ENCODE assay signal across 7 mouse cellular contexts in the genomic region with DNA sequence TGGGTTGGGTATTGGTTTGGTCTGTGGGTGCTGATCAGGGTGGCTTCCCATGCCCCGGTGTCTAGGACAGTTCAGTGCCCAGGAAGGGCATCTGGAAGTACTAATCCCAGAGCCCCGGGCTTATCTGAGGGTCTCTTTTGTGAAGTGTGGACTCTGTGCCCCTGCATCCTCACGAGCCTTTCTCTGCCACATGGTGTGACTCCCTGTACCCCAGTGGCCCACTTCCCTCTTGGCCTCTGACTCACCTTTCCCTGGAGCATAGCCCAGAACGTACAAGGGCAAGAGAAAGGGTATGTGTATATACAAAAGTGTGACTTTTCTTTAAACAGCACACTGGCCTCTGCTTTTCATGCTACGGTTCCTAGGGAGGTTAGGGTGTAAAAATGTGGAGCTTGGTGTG. TPM values are rescaled to one million over a fixed set of nuclear protein-coding genes. Genes with fewer than 3 reads are reported as not detected.
DNase-seq lines count a peak whose midpoint lies in the region; ATAC-seq and TF ChIP-seq lines count a peak whose summit lies in the region.

No protein-coding gene starts in this region.

- H3ac ChIP-seq in C2C12 (ENCODE audit: control insufficient read depth, insufficient read length, low read depth): peak overlapping the region; percentile 76

- no peak for TF ChIP-seq POLR2A in embryonic fibroblast, embryonic 13.5 days (IDR thresholded peaks at IDR 0.05; ENCODE audit: low read depth, low read length)

- ATAC-seq in liver, embryonic 13.5 days (ENCODE audit: low read depth): no peak

- peaks cover 61% of the 10 kb centered on the region for H3K79me2 ChIP-seq in C2C12 (ENCODE audit: control insufficient read depth, insufficient read depth)

- peak overlapping the region; percentile 99 for H3K4me2 ChIP-seq in liver, embryonic 13.5 days

- peaks cover 42% of the 10 kb centered on the region for H3K79me3 ChIP-seq in C2C12 (ENCODE audit: low read depth)

- TF ChIP-seq CTCF in C2C12 (IDR thresholded peaks at IDR 0.05; ENCODE audit: control insufficient read depth, insufficient read depth, insufficient read length): no peak
- no peak for TF ChIP-seq CTCF in embryonic fibroblast, embryonic 13.5 days (IDR thresholded peaks at IDR 0.05; ENCODE audit: borderline replicate concordance, insufficient read depth, low read length)

- H3K27me3 ChIP-seq in C2C12 (ENCODE audit: control insufficient read depth, insufficient read depth, insufficient read length): no peaks in the 10 kb centered on the region
- H3K27me3 ChIP-seq in liver, embryonic 13.5 days: no peaks in the 10 kb centered on the region

- H3K9ac ChIP-seq in liver, embryonic 13.5 days: peak overlapping the region; percentile 94

- peak; percentile 73 for DNase-seq in 3T3-L1 (ENCODE audit: low read depth, low spot score)
- no peak for DNase-seq in liver, embryonic 13.5 days
- no peak for DNase-seq in cerebellum, adult 9-11 months
- no peak for DNase-seq in urinary bladder, adult 2 months (ENCODE audit: low spot score)
- no peak for DNase-seq in layer of hippocampus, postnatal 14 days (ENCODE audit: low spot score in 2 of 2)

- no peak overlapping the region for H3K27ac ChIP-seq in embryonic fibroblast, embryonic 13.5 days (ENCODE audit: insufficient read depth, low read length)
- 0 out of 2 replicates have a peak overlapping the region, but pooled peaks have one; percentile 48 for H3K27ac ChIP-seq in liver, embryonic 13.5 days

- peak overlapping the region; percentile 80 for H3K4me3 ChIP-seq in C2C12 (ENCODE audit: insufficient read depth, poor library complexity, severe bottlenecking)
- peak overlapping the region; percentile 73 for H3K4me3 ChIP-seq in embryonic fibroblast, embryonic 13.5 days (ENCODE audit: insufficient read depth, low read length)
- peak overlapping the region; percentile 94 for H3K4me3 ChIP-seq in liver, embryonic 13.5 days (replicated peaks)

- H3K36me3 ChIP-seq in C2C12 (ENCODE audit: control insufficient read depth, insufficient read depth): peaks cover 12% of the 10 kb centered on the region
- peaks cover 33% of the 10 kb centered on the region for H3K36me3 ChIP-seq in liver, embryonic 13.5 days

- peaks cover 9% of the 10 kb centered on the region for H3K4me1 ChIP-seq in embryonic fibroblast, embryonic 13.5 days (ENCODE audit: control insufficient read depth, insufficient read depth, low read length)
- peaks cover 74% of the 10 kb centered on the region for H3K4me1 ChIP-seq in liver, embryonic 13.5 days (replicated peaks)

- H3K9me3 ChIP-seq in liver, embryonic 13.5 days (replicated peaks): no peaks in the 10 kb centered on the region

- WGBS in liver, embryonic 13.5 days (ENCODE audit: insufficient replicate concordance): 21% methylated on average over 5 of the region's 5 CpGs

TF ChIP-seq in C2C12, 6 proteins besides CTCF, POLR2A, EP300 and RAD21:
- no peak for TF ChIP-seq FOSL1 (IDR thresholded peaks at IDR 0.05; ENCODE audit: insufficient read depth, low read length, poor library complexity, severe bottlenecking)
- TF ChIP-seq MYOG (IDR thresholded peaks at IDR 0.05; ENCODE audit: control insufficient read depth, extremely low read depth, insufficient read length): no peak
- no peak for TF ChIP-seq MYOD1 (IDR thresholded peaks at IDR 0.05; ENCODE audit: control insufficient read depth, insufficient read length, low read depth)
- peak; percentile 52 for TF ChIP-seq MAX (IDR thresholded peaks at IDR 0.05)
- no peak for TF ChIP-seq CEBPB (IDR thresholded peaks at IDR 0.05; ENCODE audit: low read depth)
- no peak for TF ChIP-seq USF1 (IDR thresholded peaks at IDR 0.05; ENCODE audit: low read depth)

RNA-seq across cellular contexts. Expression of a gene that starts 1.2 kb away (rescaled TPM):
- 37.8 TPM for polyA plus RNA-seq in C2C12 (2012; fragmentation: generic; extraction: Trizol)
- 13.8 and 25.7 TPM in 2 replicates for polyA plus RNA-seq in embryonic fibroblast, embryonic 13.5 days (2011; ENCODE audit: insufficient read length, low read depth, missing spikeins)
- 45.7 and 50.9 TPM in 2 replicates for polyA plus RNA-seq in liver, embryonic 13.5 days (2015; fragmentation: Nextera tagmentation; extraction: Ambion mirVana)
- polyA plus RNA-seq in urinary bladder, adult 2 months (2012; rRNA removed): 2.5 and 3.2 TPM in 2 replicates
- 1 to 10 TPM; 2.2 to 2.5 TPM for total RNA-seq in layer of hippocampus, postnatal 14 days (2021)

RNA-seq across cellular contexts. Expression of a gene that starts 31.9 kb away (rescaled TPM):
- polyA plus RNA-seq in C2C12 (2012; fragmentation: generic; extraction: Trizol): 0.05 TPM
- polyA plus RNA-seq in embryonic fibroblast, embryonic 13.5 days (2011; ENCODE audit: insufficient read length, low read depth, missing spikeins): not detected in 2 replicates
- polyA plus RNA-seq in liver, embryonic 13.5 days (2015; fragmentation: Nextera tagmentation; extraction: Ambion mirVana): not detected in 2 replicates
- not detected in 2 replicates for polyA plus RNA-seq in urinary bladder, adult 2 months (2012; rRNA removed)
- total RNA-seq in layer of hippocampus, postnatal 14 days (2021): not detected

RNA-seq across cellular contexts. Expression of a gene that starts 38.6 kb away (rescaled TPM):
- polyA plus RNA-seq in C2C12 (2012; fragmentation: generic; extraction: Trizol): 17.6 TPM
- 55.8 and 60.1 TPM in 2 replicates for polyA plus RNA-seq in embryonic fibroblast, embryonic 13.5 days (2011; ENCODE audit: insufficient read length, low read depth, missing spikeins)
- 20.6 and 22.9 TPM in 2 replicates for polyA plus RNA-seq in liver, embryonic 13.5 days (2015; fragmentation: Nextera tagmentation; extraction: Ambion mirVana)
- 41.2 and 45.7 TPM in 2 replicates for polyA plus RNA-seq in urinary bladder, adult 2 months (2012; rRNA removed)
- 10 to 100 TPM; 26.4 to 27.0 TPM for total RNA-seq in layer of hippocampus, postnatal 14 days (2021)
